Mouse (Mus musculus): ENCODE data around the gene Sfta2.
A peak's percentile ranks its signal among the peaks of the same experiment; 100 is the strongest.

DNA sequence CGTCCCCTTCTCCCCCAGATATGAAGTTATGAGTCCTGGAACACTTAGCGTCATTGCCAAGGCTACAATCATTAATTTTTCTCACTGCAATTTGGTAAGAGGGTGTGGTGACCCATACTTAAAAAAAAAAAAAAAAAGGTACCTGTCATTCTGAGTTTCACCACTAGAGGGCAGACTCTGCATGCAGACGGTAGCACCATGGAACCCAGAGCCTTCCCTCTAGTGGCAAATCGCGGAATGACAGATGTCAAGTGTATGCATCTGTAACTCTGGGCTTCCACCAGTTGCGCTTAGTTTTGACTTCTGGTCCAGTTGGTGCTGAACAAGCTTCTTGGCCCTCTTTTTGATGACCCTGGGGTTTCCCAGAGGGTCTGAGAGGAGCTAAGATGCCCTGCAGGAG lies 23.1 kb upstream of the Sfta2 start:
- peak; percentile 95 for TF ChIP-seq CTCF (IDR thresholded peaks at IDR 0.05; ENCODE audit: borderline replicate concordance, extremely low read depth, insufficient read depth, insufficient read length)
- no peak for TF ChIP-seq POLR2A (IDR thresholded peaks at IDR 0.05; ENCODE audit: borderline replicate concordance, extremely low read depth, insufficient read depth, insufficient read length, poor library complexity, severe bottlenecking)

Data from brain, embryonic 14.5 days (tissue).